In the genomic region with DNA sequence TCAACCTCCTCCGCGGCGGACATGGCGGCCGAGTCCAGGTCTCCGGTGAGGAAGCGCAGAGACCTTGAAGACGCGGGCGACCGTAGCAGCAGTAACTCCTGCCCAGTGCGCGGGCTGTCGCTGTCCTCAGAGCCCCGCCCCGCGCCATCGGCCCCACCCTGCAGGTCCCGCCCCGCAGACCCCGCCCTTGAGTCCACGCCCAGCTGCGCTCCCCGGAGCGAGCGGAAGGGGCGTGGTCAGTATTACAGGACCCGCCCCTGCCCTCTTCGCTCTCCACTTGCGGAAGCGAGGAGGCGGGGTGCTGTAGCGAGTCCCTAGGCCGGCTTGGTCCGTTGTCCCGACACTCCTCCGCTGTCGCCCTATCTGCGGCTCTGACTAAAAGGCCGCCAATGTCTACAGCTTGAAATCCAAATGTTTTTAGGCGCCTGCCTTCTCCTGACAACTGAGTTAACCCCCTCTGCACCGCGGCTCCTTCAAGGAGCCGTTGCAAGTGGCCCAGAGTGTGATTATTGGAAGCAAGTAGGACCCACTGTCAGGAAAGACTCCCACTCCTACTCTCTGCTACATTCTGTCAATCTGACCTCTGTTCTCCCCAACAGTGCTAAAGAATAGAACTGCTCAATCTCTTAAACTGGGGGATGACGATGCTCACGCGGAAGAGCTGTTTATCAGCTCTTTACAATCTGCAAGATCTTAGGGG, we compare ENCODE assay signal across 8 mouse cellular contexts. TPM values are rescaled to one million over a fixed set of nuclear protein-coding genes. Genes with fewer than 3 reads are reported as not detected.
A peak's percentile ranks its signal among the peaks of the same experiment; 100 is the strongest.
DNase-seq lines count a peak whose midpoint lies in the region; ATAC-seq and TF ChIP-seq lines count a peak whose summit lies in the region.

No protein-coding gene starts in this region.

- H3K36me3 ChIP-seq in CH12.LX (replicated peaks in 1 of 2; ENCODE audit: control insufficient read depth in 1 of 2, insufficient read depth in 1 of 2, low read length in 1 of 2) = peaks cover 14 to 26% of the 10 kb centered on the region in 2 experiments
- H3K36me3 ChIP-seq in heart, embryonic 13.5 days = peaks cover 16% of the 10 kb centered on the region
- H3K36me3 ChIP-seq in kidney, postnatal 0 days (ENCODE audit: insufficient read depth, low read length) = 0 out of 2 replicates have a peak, but pooled peaks cover 5% of the 10 kb centered on the region
- H3K36me3 ChIP-seq in liver, embryonic 11.5 days (ENCODE audit: control insufficient read depth, insufficient read depth, low read length) = peaks cover 2% of the 10 kb centered on the region; the same call in 1 of the 2 replicates
- H3K36me3 ChIP-seq in myocyte (ENCODE audit: control insufficient read depth, insufficient read depth) = peaks cover 9% of the 10 kb centered on the region
- peaks cover 12% of the 10 kb centered on the region; the same call in 1 of the 2 replicates for H3K36me3 ChIP-seq in stomach, embryonic 14.5 days (ENCODE audit: control insufficient read depth, insufficient read depth, low read length)

- ATAC-seq in heart, embryonic 13.5 days (ENCODE audit: extremely low read depth, insufficient number of reproducible peaks, low FRiP score, low TSS enrichment) = peak; percentile 96
- peak; percentile 98 for ATAC-seq in kidney, postnatal 0 days (replicated peaks; ENCODE audit: low FRiP score, low read depth)
- peak; percentile 99 for ATAC-seq in liver, embryonic 11.5 days (replicated peaks; ENCODE audit: low FRiP score)
- peak; percentile 97 for ATAC-seq in stomach, embryonic 14.5 days (ENCODE audit: insufficient number of reproducible peaks, insufficient read depth, low FRiP score, low read depth)

- H3K27me3 ChIP-seq in CH12.LX (replicated peaks) (peaks cover 14% of the 10 kb centered on the region), myocyte (ENCODE audit: control insufficient read depth, insufficient read depth, insufficient read length) (no peaks in the 10 kb centered on the region)
- H3K27me3 ChIP-seq in heart, embryonic 13.5 days (replicated peaks) = no peaks in the 10 kb centered on the region
- no peaks in the 10 kb centered on the region for H3K27me3 ChIP-seq in kidney, postnatal 0 days (ENCODE audit: insufficient read depth, low read length)
- no peaks in the 10 kb centered on the region for H3K27me3 ChIP-seq in liver, embryonic 11.5 days (replicated peaks; ENCODE audit: control insufficient read depth, insufficient read depth, low read length)
- H3K27me3 ChIP-seq in stomach, embryonic 14.5 days (ENCODE audit: control insufficient read depth, insufficient read depth, low read length) = no peaks in the 10 kb centered on the region

- dilution Hi-C loops in CH12.LX (cut with MboI; ENCODE audit: extremely low pct_ligation_motif_present, extremely low pct_unique_long_range_greater_than_20kb, low sequenced_read_pairs) = no loop called here

- peak; percentile 95 for TF ChIP-seq POLR2A in CH12.LX (IDR thresholded peaks at IDR 0.05; ENCODE audit: low read depth, low read length)
- peak; percentile 97 for TF ChIP-seq POLR2A in myocyte (IDR thresholded peaks at IDR 0.05; ENCODE audit: insufficient read length, low read depth)

- H3ac ChIP-seq in myocyte (ENCODE audit: control insufficient read depth, insufficient read length) = peak overlapping the region; percentile 62

- no peak for TF ChIP-seq CTCF in CH12.LX (conservative IDR thresholded peaks at IDR 0.05 in 1 of 2, IDR thresholded peaks at IDR 0.05 in 1 of 2; ENCODE audit: low read depth in 2 of 2, low read length in 2 of 2)
- TF ChIP-seq CTCF in kidney, postnatal 0 days (IDR thresholded peaks at IDR 0.05; ENCODE audit: low read depth) = peak; percentile 45; the same call in 1 of the 2 replicates

- H3K4me2 ChIP-seq in CH12.LX (ENCODE audit: insufficient read depth, low read depth, poor library complexity, severe bottlenecking) (peak overlapping the region; percentile 59; the same call in 1 of the 2 replicates), myocyte (ENCODE audit: low read depth) (peak overlapping the region; percentile 95)
- peak overlapping the region; percentile 84 for H3K4me2 ChIP-seq in heart, embryonic 13.5 days
- H3K4me2 ChIP-seq in kidney, postnatal 0 days (ENCODE audit: low read length) = peak overlapping the region; percentile 82
- peak overlapping the region; percentile 90 for H3K4me2 ChIP-seq in liver, embryonic 11.5 days
- H3K4me2 ChIP-seq in stomach, embryonic 14.5 days (replicated peaks; ENCODE audit: low read depth, low read length) = peak overlapping the region; percentile 70

- H3K27ac ChIP-seq in CH12.LX (ENCODE audit: insufficient read depth, low read depth) = peak overlapping the region; percentile 69
- peak overlapping the region; percentile 92 for H3K27ac ChIP-seq in heart, embryonic 13.5 days (replicated peaks)
- H3K27ac ChIP-seq in kidney, postnatal 0 days = peak overlapping the region; percentile 95
- peak overlapping the region; percentile 56 for H3K27ac ChIP-seq in liver, embryonic 11.5 days (ENCODE audit: low read depth, low read length)
- peak overlapping the region; percentile 94 for H3K27ac ChIP-seq in stomach, embryonic 14.5 days (ENCODE audit: low read length)

- H3K79me2 ChIP-seq in CH12.LX (replicated peaks; ENCODE audit: control insufficient read depth, extremely low read depth, insufficient read depth, poor library complexity, severe bottlenecking) (peaks cover 28% of the 10 kb centered on the region), myocyte (ENCODE audit: control insufficient read depth, insufficient read depth) (peaks cover 48% of the 10 kb centered on the region)

- no peaks in the 10 kb centered on the region for H3K9me3 ChIP-seq in CH12.LX (replicated peaks; ENCODE audit: low read length)
- H3K9me3 ChIP-seq in heart, embryonic 13.5 days = no peaks in the 10 kb centered on the region
- H3K9me3 ChIP-seq in kidney, postnatal 0 days (replicated peaks; ENCODE audit: low read length) = no peaks in the 10 kb centered on the region
- H3K9me3 ChIP-seq in liver, embryonic 11.5 days (ENCODE audit: control insufficient read depth, low read length) = no peaks in the 10 kb centered on the region
- no peaks in the 10 kb centered on the region for H3K9me3 ChIP-seq in stomach, embryonic 14.5 days (ENCODE audit: control insufficient read depth, low read depth, low read length)

- under 1% methylated on average over 47 of the region's 47 CpGs for whole genome bisulfite sequencing in heart, embryonic 13.5 days
- under 1% methylated on average over 47 of the region's 47 CpGs for WGBS in kidney, postnatal 0 days
- under 1% methylated on average over 47 of the region's 47 CpGs for WGBS in liver, embryonic 11.5 days
- WGBS in stomach, embryonic 14.5 days = 1% methylated on average over 46 of the region's 47 CpGs

- TF ChIP-seq EP300 in CH12.LX (IDR thresholded peaks at IDR 0.05; ENCODE audit: low read length) = no peak

- no peak for TF ChIP-seq RAD21 in CH12.LX (IDR thresholded peaks at IDR 0.05; ENCODE audit: low read depth, low read length)

- H3K4me1 ChIP-seq in CH12.LX (ENCODE audit: control insufficient read depth in 1 of 2, insufficient read depth in 2 of 2) = peaks cover 3 to 21% of the 10 kb centered on the region in 2 experiments; a peak in 3 of 4 replicates
- peaks cover 32% of the 10 kb centered on the region for H3K4me1 ChIP-seq in heart, embryonic 13.5 days
- peaks cover 7% of the 10 kb centered on the region; the same call in 1 of the 2 replicates for H3K4me1 ChIP-seq in kidney, postnatal 0 days (replicated peaks; ENCODE audit: insufficient read depth, low read length)
- peaks cover 12% of the 10 kb centered on the region for H3K4me1 ChIP-seq in liver, embryonic 11.5 days (replicated peaks; ENCODE audit: control insufficient read depth, insufficient read depth, low read length)
- peaks cover 6% of the 10 kb centered on the region; the same call in 1 of the 2 replicates for H3K4me1 ChIP-seq in stomach, embryonic 14.5 days (ENCODE audit: control insufficient read depth, insufficient read depth, low read length)

- H3K9ac ChIP-seq in CH12.LX (ENCODE audit: insufficient read depth, low read depth) = peak overlapping the region; percentile 87
- H3K9ac ChIP-seq in heart, embryonic 13.5 days = peak overlapping the region; percentile 95
- H3K9ac ChIP-seq in kidney, postnatal 0 days (ENCODE audit: low read depth, low read length) = peak overlapping the region; percentile 95
- H3K9ac ChIP-seq in liver, embryonic 11.5 days (ENCODE audit: low read depth, low read length) = peak overlapping the region; percentile 84
- peak overlapping the region; percentile 76 for H3K9ac ChIP-seq in stomach, embryonic 14.5 days (replicated peaks; ENCODE audit: low read depth, low read length)

- DNase-seq in CH12.LX (ENCODE audit: extremely low read depth) = peak; percentile 95
- DNase-seq in c-Kit-negative CD71-positive TER-119-positive erythroid progenitor cells, embryonic 14.5 days (ENCODE audit: low read depth, low spot score) = peak; percentile 89
- peak; percentile 62 for DNase-seq in fat pad, adult 2 months (ENCODE audit: extremely low read depth, low read depth, low spot score)
- peak; percentile 100 for DNase-seq in kidney, postnatal 0 days (ENCODE audit: low spot score)
- peak; percentile 94 for DNase-seq in liver, embryonic 11.5 days (ENCODE audit: low spot score)

- H3K4me3 ChIP-seq in CH12.LX (replicated peaks in 1 of 3; ENCODE audit: low read depth in 2 of 3, low read length in 2 of 3, poor library complexity in 1 of 3) (peak overlapping the region; percentile 71 to 87 (median 83)), myocyte (peak overlapping the region; percentile 85)
- peak overlapping the region; percentile 95 for H3K4me3 ChIP-seq in heart, embryonic 13.5 days
- peak overlapping the region; percentile 93 for H3K4me3 ChIP-seq in kidney, postnatal 0 days (replicated peaks; ENCODE audit: low read depth, low read length)
- peak overlapping the region; percentile 79 for H3K4me3 ChIP-seq in liver, embryonic 11.5 days (ENCODE audit: low read depth, low read length)
- peak overlapping the region; percentile 88 for H3K4me3 ChIP-seq in stomach, embryonic 14.5 days (ENCODE audit: low read depth, low read length)

- in situ Hi-C loops in CH12.LX (cut with MboI; ENCODE audit: low pct_ligation_motif_present, low pct_unique_long_range_greater_than_20kb, low sequenced_read_pairs) = no loop called here

RNA-seq across cellular contexts. Expression of a gene that starts 22.5 kb away (rescaled TPM):
- total RNA-seq in CH12.LX (2012; rRNA removed) (77.0 and 87.5 TPM in 2 replicates), CH12.LX (2014; rRNA removed) (43.1 and 49.6 TPM in 2 replicates)
- polyA plus RNA-seq in CH12.LX (2012; ENCODE audit: insufficient read length, low read depth) (83.1 and 126 TPM in 2 replicates), myocyte (2012; fragmentation: generic; extraction: Trizol) (61.7 TPM)
- 28.0 and 28.9 TPM in 2 replicates for polyA plus RNA-seq in heart, embryonic 13.5 days (2015; fragmentation: Nextera tagmentation; extraction: Ambion mirVana)
- polyA plus RNA-seq in kidney, postnatal 0 days (2015; fragmentation: Nextera tagmentation; extraction: Ambion mirVana) = 77.0 and 83.7 TPM in 2 replicates
- polyA plus RNA-seq in liver, embryonic 11.5 days (2014; fragmentation: Nextera tagmentation; extraction: Ambion mirVana) = 28.2 and 30.6 TPM in 2 replicates
- polyA plus RNA-seq in stomach, embryonic 14.5 days (2014; fragmentation: Nextera tagmentation; extraction: Ambion mirVana) = 94.3 and 99.9 TPM in 2 replicates

RNA-seq across cellular contexts. Expression of a gene that starts 57.4 kb away (rescaled TPM):
- total RNA-seq in CH12.LX (2012; rRNA removed) (2.3 and 3.7 TPM in 2 replicates), CH12.LX (2014; rRNA removed) (0.82 and 1.3 TPM in 2 replicates)
- polyA plus RNA-seq in CH12.LX (2012; ENCODE audit: insufficient read length, low read depth) (1.7 TPM in 2 replicates), myocyte (2012; fragmentation: generic; extraction: Trizol) (6.3 TPM)
- polyA plus RNA-seq in heart, embryonic 13.5 days (2015; fragmentation: Nextera tagmentation; extraction: Ambion mirVana) = 1.9 TPM in 2 replicates
- polyA plus RNA-seq in kidney, postnatal 0 days (2015; fragmentation: Nextera tagmentation; extraction: Ambion mirVana) = 2.7 TPM in 2 replicates
- 1.0 and 1.4 TPM in 2 replicates for polyA plus RNA-seq in liver, embryonic 11.5 days (2014; fragmentation: Nextera tagmentation; extraction: Ambion mirVana)
- 2.4 and 2.5 TPM in 2 replicates for polyA plus RNA-seq in stomach, embryonic 14.5 days (2014; fragmentation: Nextera tagmentation; extraction: Ambion mirVana)

Comparison
In these comparisons a context has a peak if more than half of its experiments do, and no peak if none do; other contexts are left out.
1. Peak in every context shown above with its lines: DNase-seq, ATAC-seq, H3K4me3 ChIP-seq and H3K27ac ChIP-seq.